Mouse (Mus musculus) left cerebral cortex, adult 9 months (tissue): ENCODE data around the gene Rab7b.

Source experiments
- DNase-seq, 2 experiments: peaks; one replicate each; pipeline ENCODE4 v3.0.0; 2022; ENCODE audit warnings: low spot score in 2 of 2

Gene Rab7b

DNA sequence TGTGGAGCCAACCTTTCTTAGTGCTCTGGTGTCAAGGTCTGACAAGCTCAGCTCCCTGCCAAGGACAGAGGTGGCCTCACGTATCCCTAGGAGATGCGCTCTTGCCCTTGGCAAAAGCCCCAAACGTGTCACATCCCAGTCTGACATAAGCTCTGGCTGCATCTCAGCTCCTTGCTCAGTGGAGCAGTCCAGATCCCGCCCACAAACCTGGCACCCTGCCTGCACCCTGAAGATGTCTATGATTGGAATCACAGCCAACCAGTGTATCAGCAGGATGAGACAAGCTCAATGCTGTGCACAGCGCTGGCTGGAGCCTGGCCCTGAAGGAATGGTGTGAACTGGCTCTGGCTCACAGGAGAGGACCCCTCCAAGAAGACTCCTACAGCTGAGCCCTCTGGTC is 48.8 kb downstream of the Rab7b start:
- peak; percentile 80 to 96 for DNase-seq

DNA sequence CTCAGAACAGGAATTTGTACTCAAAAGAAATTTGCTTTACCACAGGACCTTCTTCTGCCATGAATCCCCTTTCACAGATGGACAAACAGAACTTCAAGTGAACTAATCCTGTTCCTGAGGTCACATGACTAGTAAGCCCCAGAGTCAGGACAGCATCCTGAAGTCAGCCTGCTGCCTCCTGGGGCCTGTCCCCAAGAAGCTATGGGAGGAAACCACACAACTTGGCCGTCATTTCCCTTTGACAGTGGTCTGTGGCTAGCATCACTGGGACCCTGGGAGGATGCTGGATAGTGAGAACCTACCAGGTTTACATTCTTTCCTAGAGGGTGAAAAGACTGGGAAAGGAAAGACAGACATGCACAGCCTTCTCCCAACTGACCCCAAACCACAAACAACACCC is 50.3 kb downstream of the Rab7b start:
- DNase-seq: no peak

DNA sequence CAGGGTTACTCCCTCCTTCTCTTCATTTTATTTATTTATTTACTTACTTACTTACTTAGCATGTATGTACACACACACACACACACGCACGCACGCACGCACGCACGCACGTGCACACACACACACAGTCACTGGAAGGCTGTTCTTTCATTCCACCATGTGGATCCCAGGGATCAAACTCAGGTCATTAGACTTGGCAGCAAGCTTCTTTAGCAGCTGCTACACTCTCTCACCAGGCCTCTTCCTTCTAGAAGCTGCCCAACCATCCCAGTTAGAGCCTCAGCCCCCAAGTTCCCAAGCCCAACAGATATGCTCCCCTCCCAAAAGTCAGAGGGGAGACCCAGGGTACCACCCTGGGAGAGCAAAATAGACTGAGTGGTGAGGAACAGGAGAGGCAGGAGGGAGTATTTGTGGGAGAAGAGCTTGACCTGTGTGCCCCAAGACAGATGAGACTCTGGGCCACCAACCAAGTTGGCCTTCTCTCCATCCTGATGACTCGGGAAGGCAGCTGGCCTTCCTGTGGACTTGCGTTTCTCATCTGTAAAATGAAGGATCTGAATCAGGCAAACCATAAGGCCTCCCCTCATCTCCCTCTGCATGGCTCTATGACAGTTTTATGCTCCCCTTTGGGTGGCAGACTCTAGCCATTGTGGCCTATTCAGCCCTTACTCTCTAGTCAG is 51.1 kb downstream of the Rab7b start:
- DNase-seq: no peak

DNA sequence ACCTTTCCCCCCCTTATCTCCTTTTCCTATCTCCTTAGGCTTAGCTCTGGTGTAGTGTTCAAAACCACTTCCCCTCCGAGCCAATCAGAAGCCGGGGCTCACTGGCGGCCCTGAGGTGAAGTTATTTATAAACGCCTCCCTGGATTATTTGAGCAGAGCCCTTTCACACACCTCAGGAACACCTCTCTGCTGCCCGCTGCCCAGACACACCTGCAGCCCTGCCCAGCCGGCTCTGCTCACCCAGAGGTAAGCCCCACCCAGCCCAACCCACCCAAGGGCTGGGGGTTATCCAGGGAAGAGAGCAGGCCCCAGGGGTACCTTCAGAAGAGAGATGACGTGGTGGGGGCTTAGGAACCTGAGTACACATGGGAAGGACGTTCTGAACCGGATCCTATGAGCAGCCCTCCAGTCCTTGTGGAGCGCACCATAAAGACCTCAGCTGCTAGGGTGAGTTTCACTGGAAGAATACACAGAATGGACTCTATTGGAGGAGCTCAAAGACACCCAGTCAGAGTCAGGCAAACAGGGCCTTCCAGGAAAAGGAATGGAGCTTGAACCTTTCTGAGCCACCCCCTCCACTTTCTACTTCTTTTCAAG is 55.5 kb downstream of the Rab7b start, which contains the start of gene Slc26a9:
TSS of gene Slc26a9 (plus strand) at position 155 of the 597 bp plus-strand sequence.
- DNase-seq: no peak

DNA sequence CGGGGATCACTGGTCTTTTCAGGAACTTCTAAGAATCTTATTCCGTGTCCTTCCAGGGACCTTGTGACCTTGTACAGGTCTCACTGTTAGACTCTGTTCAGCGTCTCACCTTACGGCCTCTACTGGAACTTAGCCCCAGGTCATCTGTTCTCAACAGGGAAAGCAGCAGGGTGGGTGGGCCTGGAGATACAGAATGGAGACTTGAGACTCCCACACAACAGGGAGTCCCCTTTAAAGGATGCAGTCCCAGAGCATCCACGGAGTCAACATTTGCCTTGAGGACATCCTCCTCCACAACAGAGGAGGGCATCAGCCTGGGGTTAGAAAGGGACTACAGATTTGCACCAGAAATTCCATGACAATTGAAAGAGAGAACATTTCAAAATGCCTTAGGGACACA is 56.9 kb downstream of the Rab7b start:
- no peak for DNase-seq

- no peak for DNase-seq
Measured at GRCm38 (mm10) chr1:131747761-131748160, 59.3 kb downstream of the Rab7b start.

DNA sequence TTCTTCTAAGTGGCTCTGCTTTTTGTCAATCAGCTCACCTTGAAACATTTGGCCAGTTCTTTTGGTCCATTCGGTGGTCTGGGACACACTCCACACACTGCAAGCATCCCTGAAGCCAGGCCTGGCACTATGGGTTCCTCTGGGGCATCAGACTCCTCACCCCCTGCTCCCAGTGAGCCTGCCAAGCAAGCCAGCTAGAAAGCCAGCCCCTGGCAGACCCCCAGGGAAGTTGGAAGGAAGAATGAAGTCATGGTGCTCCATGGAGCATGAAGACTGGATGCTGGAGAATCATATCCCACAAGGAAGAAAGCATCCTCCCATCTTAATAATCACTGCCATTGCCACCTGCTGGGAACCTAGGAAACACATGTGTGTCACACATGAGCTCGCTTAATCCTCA is 60.1 kb downstream of the Rab7b start:
- no peak for DNase-seq

DNA sequence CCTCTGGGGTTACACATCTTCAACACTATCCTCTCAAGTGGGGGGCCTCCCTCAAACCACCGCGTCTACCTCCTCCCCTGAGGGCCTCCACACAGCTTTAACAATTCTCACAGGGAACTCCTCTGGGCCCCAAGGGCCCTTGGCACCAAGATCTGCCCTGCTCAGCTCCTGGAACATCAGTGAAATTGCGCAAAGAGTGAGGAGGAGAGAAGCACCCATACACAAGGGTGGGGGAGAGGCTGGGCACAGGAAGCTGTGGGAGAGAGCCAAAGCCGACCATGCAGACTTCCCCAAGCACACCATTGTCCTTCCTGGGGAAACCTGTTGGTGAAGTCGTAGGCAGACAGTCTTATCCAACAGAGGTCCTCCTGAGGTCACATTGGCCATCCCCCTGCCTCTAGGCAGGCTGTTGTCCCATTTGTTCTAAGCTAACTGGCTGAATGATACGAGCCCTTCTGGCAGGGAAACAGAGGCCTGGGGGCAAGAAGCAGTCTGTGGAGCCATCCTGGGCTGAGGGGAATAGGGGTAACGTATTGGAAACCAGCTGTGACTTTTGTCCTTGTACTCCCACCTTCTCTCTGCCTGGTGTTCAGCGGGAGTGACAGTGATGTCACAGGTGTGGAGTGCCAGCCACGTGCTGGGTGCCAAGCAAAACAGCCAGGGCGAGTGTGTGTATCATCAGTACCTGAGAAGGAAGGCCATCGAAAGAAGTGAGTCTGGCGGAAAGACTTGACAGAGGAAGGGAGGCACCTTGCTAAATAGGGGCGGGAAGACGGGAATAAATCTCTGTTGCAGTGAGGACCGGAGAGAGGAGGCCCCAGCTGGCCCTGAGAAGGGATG is 61.4 kb downstream of the Rab7b start:
- DNase-seq: no peak

GRCm38 (mm10) chr1:131751181-131751890 is 62.8 kb downstream of the Rab7b start:
- no peak for DNase-seq

DNA sequence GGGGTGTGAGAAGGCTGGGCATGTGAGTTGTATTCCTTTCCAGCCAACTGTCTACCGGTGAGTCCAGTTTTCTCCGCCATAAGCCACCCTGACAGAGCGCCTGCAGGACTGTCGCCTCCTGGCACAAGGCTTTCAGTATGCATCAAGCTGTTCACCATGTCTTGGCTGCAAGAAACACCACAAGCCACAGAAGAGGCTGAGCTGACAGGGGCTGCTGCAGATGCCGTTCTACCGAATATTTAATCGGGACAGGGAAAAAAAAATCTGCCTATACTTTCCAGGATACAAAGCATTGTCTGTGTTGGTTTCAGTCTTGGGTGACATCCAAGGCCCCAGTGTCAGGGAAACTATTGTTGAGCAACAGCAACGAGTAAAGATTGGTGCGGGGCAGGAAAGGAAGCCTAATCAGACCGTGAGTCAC is 63.4 kb downstream of the Rab7b start:
- DNase-seq: no peak

DNA sequence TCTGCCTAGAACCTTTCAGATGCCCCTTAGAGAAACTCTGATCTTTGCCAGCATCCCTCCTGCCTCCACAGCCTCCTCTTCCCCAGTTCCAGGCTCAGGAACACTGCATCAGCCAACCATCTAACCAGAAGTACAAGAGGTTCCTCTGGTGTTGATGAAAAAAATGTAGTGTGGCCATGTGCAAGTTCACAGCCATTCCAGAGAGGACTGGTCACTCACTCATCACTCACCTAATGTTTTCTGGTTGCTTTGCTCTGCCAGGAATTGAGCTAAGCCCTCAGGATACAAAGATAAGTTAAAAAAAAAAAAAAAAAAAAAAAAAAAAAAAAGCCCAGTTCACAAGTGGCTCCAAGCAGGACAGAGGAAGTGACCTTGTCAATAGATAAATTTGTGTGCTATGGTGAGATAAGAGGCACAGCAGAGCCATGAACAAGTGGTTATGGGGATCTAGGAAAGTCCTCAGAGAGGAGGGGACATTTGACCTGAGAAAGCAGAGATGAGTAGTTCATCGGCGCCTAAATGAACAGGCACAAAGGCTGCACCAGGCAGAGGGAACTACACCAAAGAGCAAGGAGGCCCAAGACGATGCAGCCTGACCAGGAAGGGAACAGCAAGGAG is 65.8 kb downstream of the Rab7b start:
- DNase-seq: no peak

DNA sequence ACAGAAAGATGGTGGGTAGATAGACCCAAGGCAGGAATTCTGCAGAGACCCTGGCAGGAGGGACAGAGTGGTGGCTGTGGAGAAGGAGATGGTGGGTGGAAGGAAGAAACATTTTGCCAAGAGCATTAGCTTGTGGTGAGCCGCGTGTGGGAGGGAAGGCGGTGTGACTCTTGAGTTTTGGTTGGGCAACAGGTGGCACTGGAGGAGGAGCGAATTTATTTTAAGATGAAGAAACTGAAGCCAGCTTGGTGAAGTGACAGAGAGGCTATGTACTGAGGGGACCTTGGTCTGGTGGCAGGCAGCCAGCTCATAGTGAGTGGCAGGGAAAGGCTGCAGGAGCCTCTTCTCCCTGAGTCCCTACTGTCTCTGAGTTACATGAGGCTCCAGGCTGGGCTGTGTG is 66.4 kb downstream of the Rab7b start:
- peak; percentile 40 to 77 for DNase-seq

DNA sequence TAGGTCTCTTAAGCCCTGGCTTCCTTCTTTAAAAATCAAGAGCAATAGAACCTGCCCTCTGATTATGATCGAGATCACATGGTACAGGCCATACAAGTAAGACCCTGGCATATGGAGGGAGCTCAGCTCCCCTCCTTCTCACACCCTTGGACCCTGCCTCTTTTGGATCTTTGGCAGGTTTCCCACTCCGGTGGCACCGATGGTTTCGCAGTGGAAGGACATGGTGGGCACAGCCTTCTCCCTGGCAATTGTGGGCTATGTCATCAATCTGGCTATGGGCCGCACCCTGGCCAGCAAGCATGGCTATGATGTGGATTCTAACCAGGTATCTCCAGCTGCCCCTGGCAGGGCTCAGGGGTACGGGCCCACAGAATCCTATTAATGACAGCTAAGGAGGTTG is 68.7 kb downstream of the Rab7b start:
- DNase-seq: no peak

GRCm38 (mm10) chr1:131758796-131759195 is 70.3 kb downstream of the Rab7b start:
- no peak for DNase-seq

GRCm38 (mm10) chr1:131759667-131760427 is 71.4 kb downstream of the Rab7b start:
- DNase-seq: no peak

- DNase-seq: no peak
Measured at GRCm38 (mm10) chr1:131760428-131760820, 71.9 kb downstream of the Rab7b start.

- DNase-seq: no peak
Measured at GRCm38 (mm10) chr1:131761079-131761831, 72.8 kb downstream of the Rab7b start.

GRCm38 (mm10) chr1:131763683-131764082 is 75.2 kb downstream of the Rab7b start:
- no peak for DNase-seq

DNA sequence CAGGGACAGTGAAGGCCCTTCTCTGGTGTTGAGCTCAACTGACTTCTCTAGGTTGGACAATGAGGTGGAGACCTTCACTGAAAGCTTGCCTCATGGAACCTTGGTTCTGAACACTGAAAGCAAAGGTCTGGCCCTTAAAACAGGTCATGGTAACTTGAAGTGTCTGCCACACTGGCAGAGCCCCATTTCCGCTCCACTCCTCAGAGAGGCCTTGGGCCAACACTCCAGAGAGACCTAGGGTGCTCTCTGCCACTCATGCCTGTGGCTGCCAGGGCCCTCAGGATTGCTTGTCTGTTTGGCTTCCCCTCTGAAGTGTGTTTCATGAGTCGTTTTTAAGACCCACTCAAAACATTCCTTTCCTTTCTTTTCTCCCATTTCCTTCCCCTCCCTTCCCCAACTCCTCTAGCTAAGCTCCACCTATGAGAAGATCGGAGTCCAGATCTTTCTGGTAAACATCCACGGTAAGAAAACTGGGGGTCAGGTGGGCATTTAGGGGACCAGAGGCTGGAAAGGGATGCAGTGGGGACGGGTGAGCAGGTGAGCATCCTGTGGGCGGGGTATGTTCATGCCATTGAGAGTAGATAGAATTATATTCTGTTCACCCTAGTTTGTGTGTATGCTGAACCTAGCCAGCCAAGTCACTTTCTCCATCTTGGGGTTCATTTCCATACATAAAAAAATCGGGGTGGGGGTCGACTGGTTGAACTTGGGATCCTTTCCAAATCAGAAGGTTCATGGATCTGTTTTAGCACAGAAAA is 76.3 kb downstream of the Rab7b start:
- DNase-seq: no peak
